ENCODE assay signal across 9 mouse cellular contexts in genomic region chr10:42308687-42308987, GRCm38 (mm10). TPM values are rescaled to one million over a fixed set of nuclear protein-coding genes. Genes with fewer than 3 reads are reported as not detected.
DNase-seq lines count a peak whose midpoint lies in the region; ATAC-seq and TF ChIP-seq lines count a peak whose summit lies in the region.
"Had no signal": no experiment of that assay in that cellular context is flagged by ENCODE, and none has a peak within 500 bp of the region (broad histone marks: within the 10 kb centered on the region; RNA-seq: fewer than 3 reads in every experiment).

No protein-coding gene starts in this region.

- H3K9me3 ChIP-seq in liver, embryonic 12.5 days (replicated peaks) = no peaks in the 10 kb centered on the region

- intact Hi-C loops in gastrocnemius, adult 2 months (cut with DNase I) = loop anchor here (1.0 to 2.0 kb wide), 2 partner anchors 329 to 426 kb away; no protein-coding TSS in a partner anchor
- intact Hi-C loops in gastrocnemius, postnatal 14 days (cut with DNase I; ENCODE audit: low total_unique reads) = loop anchor here (10.0 kb wide), 1 partner anchor 426 kb away; no protein-coding TSS in a partner anchor

- H3K4me2 ChIP-seq in liver, embryonic 12.5 days = peak overlapping the region; percentile 40

- WGBS in liver, embryonic 12.5 days (ENCODE audit: insufficient replicate concordance) = 30% methylated on average over 8 of the region's 8 CpGs

- no peak overlapping the region for H3K27ac ChIP-seq in gastrocnemius, adult 2 months
- no peak overlapping the region for H3K27ac ChIP-seq in testis, adult 2 months (ENCODE audit: control insufficient read depth, insufficient read depth, low read depth, low read length)
- H3K27ac ChIP-seq in liver, embryonic 12.5 days = no peak overlapping the region

- H3K4me3 ChIP-seq in gastrocnemius, adult 2 months = peak overlapping the region; percentile 69
- peak overlapping the region; percentile 45 for H3K4me3 ChIP-seq in testis, adult 2 months (ENCODE audit: control insufficient read depth, low read depth, low read length)
- no peak overlapping the region for H3K4me3 ChIP-seq in liver, embryonic 12.5 days

- H3K27me3 ChIP-seq in testis, adult 2 months (ENCODE audit: control insufficient read depth, insufficient read depth, low read length) = no peaks in the 10 kb centered on the region
- peaks cover 23% of the 10 kb centered on the region for H3K27me3 ChIP-seq in liver, embryonic 12.5 days (replicated peaks)

- peak; percentile 24 for DNase-seq in gastrocnemius, adult 2 months
- DNase-seq in gastrocnemius, postnatal 14 days = no peak
- no peak for DNase-seq in testis, postnatal 10 days (ENCODE audit: low spot score)
- no peak for DNase-seq in spleen, postnatal 14 days (ENCODE audit: low spot score in 2 of 2)
- DNase-seq in spleen, adult 12 weeks (ENCODE audit: low spot score) = no peak
- no peak for DNase-seq in cerebellum, postnatal 4 days (ENCODE audit: low spot score in 2 of 2)

- no peaks in the 10 kb centered on the region for H3K36me3 ChIP-seq in testis, adult 2 months (ENCODE audit: control insufficient read depth, insufficient read depth, low read length)
- no peaks in the 10 kb centered on the region for H3K36me3 ChIP-seq in liver, embryonic 12.5 days

- no peak for TF ChIP-seq POLR2A in testis, adult 2 months (IDR thresholded peaks at IDR 0.05; ENCODE audit: control insufficient read depth, low read depth, low read length)

- no peak overlapping the region for H3K9ac ChIP-seq in liver, embryonic 12.5 days

- ATAC-seq in liver, embryonic 12.5 days = no peak
- ATAC-seq: CD4-positive, CD25-positive, alpha-beta regulatory T cell, adult 4 months had no signal

- H3K4me1 ChIP-seq in testis, adult 2 months (ENCODE audit: control insufficient read depth, insufficient read depth, low read length) = peaks cover 18% of the 10 kb centered on the region
- no peaks in the 10 kb centered on the region for H3K4me1 ChIP-seq in liver, embryonic 12.5 days

- TF ChIP-seq CTCF in gastrocnemius, adult 2 months (IDR thresholded peaks at IDR 0.05) = no peak
- no peak for TF ChIP-seq CTCF in testis, adult 2 months (IDR thresholded peaks at IDR 0.05; ENCODE audit: control insufficient read depth, insufficient read depth, insufficient replicate concordance, low read depth, low read length)

RNA-seq across cellular contexts. Expression of gene Foxo3, which starts 32.1 kb away (rescaled TPM):
- total RNA-seq in gastrocnemius, adult 2 months (2021) = 10 to 100 TPM; 25.7 to 40.5 TPM
- 10 to 100 TPM; 22.8 to 45.1 TPM for total RNA-seq in gastrocnemius, postnatal 14 days (2021)
- polyA plus RNA-seq in testis, adult 2 months (2012; rRNA removed) = 9.8 and 9.9 TPM in 2 replicates
- 16.9 and 17.9 TPM in 2 replicates for polyA plus RNA-seq in liver, embryonic 12.5 days (2016; fragmentation: Nextera tagmentation; extraction: Ambion mirVana)
